Mouse (Mus musculus): ENCODE measurements at regions not wholly inside any gene's neighbourhood (a gene's known extent, or its start where the extent isn't known, plus 50 kb on each side); places are given as distances from the start of the nearest gene placed in this dataset.
A peak's percentile ranks its signal among the peaks of the same experiment; 100 is the strongest.

GRCm38 (mm10) chr8:29274668-29275067 lies 1827.2 kb downstream of the Poteg start:
- H3K9ac ChIP-seq, result no peak overlapping the region
- H3K4me1 ChIP-seq, result peaks cover 7% of the 10 kb centered on the region
- peak; percentile 45; the same call in 1 of the 2 replicates for ATAC-seq
- WGBS, result 8% methylated on average over 3 of the region's 3 CpGs
- no peaks in the 10 kb centered on the region for H3K9me3 ChIP-seq (replicated peaks)
- no peak overlapping the region for H3K27ac ChIP-seq
- no peak overlapping the region for H3K4me2 ChIP-seq
- H3K27me3 ChIP-seq, result no peaks in the 10 kb centered on the region
- no peak overlapping the region for H3K4me3 ChIP-seq
- H3K36me3 ChIP-seq (ENCODE audit: poor library complexity, severe bottlenecking), result no peaks in the 10 kb centered on the region

GRCm38 (mm10) chr8:29278711-29279110 lies 1831.2 kb downstream of the Poteg start:
- Histone ChIP-seq H3K9me3 (replicated peaks) (no peaks in the 10 kb centered on the region), H3K27ac (no peak overlapping the region), H3K4me2 (no peak overlapping the region), H3K27me3 (no peaks in the 10 kb centered on the region), H3K36me3 (ENCODE audit: poor library complexity, severe bottlenecking) (no peaks in the 10 kb centered on the region), H3K4me3 (no peak overlapping the region), H3K9ac (no peak overlapping the region), H3K4me1 (peaks cover 7% of the 10 kb centered on the region)
- 97% methylated on average over 2 of the region's 2 CpGs for WGBS
- no peak for ATAC-seq

- Histone ChIP-seq H3K36me3 (ENCODE audit: poor library complexity, severe bottlenecking) (no peaks in the 10 kb centered on the region), H3K9ac (no peak overlapping the region), H3K4me1 (peaks cover 7% of the 10 kb centered on the region), H3K27ac (no peak overlapping the region), H3K9me3 (replicated peaks) (no peaks in the 10 kb centered on the region), H3K4me3 (no peak overlapping the region), H3K27me3 (no peaks in the 10 kb centered on the region), H3K4me2 (no peak overlapping the region)
- WGBS, result 57% methylated on average over 3 of the region's 3 CpGs
- ATAC-seq, result no peak
Measured at GRCm38 (mm10) chr8:29279276-29279675, 1831.8 kb downstream of the Poteg start.

- WGBS, result 4% methylated on average over 6 of the region's 6 CpGs
- H3K36me3 ChIP-seq (ENCODE audit: poor library complexity, severe bottlenecking), result no peaks in the 10 kb centered on the region
- H3K4me3 ChIP-seq, result no peak overlapping the region
- no peaks in the 10 kb centered on the region for H3K4me1 ChIP-seq
- H3K27ac ChIP-seq, result no peak overlapping the region
- 0 out of 2 replicates have a peak, but pooled peaks have one; percentile 50 for ATAC-seq
- H3K9ac ChIP-seq, result no peak overlapping the region
- H3K9me3 ChIP-seq (replicated peaks), result no peaks in the 10 kb centered on the region
- no peaks in the 10 kb centered on the region for H3K27me3 ChIP-seq
- no peak overlapping the region for H3K4me2 ChIP-seq
Measured at GRCm38 (mm10) chr8:29290386-29290785, 1842.9 kb downstream of the Poteg start.
